Mouse (Mus musculus): ENCODE results near the gene Rnf145. TPM values are rescaled to one million over a fixed set of nuclear protein-coding genes. Genes with fewer than 3 reads are reported as not detected.

Rnf145 gene
- polyA plus RNA-seq, 1 experiment from 2014 or later = 126 TPM

Small RNA genes within 50 kb of the gene (microRNA-seq; reads per million reads assigned to microRNA genes)
- not detected for gene Gm22121

Other genes with a start within 250 kb of the Rnf145 start
- not detected in 2 replicates for gene Il12b, start 118.9 kb upstream of the Rnf145 start, polyA plus RNA-seq (2015; fragmentation: Nextera tagmentation; extraction: Ambion mirVana)
- 65.7 and 74.4 TPM in 2 replicates for gene Ublcp1, start 48.5 kb upstream of the Rnf145 start, polyA plus RNA-seq (2015; fragmentation: Nextera tagmentation; extraction: Ambion mirVana)
- gene Ebf1, start 98.4 kb downstream of the Rnf145 start, polyA plus RNA-seq (2015; fragmentation: Nextera tagmentation; extraction: Ambion mirVana) = 182 and 184 TPM in 2 replicates